Mouse (Mus musculus) ES-Bruce4 (cell line): Measurements from ENCODE around the gene Cpvl.

Source experiments
- CTCF ChIP-seq: IDR thresholded peaks from one replicate; pipeline ENCODE4 v1.8.1; 2011; ENCODE audit warnings: low read depth, low read length
- POLR2A ChIP-seq: IDR thresholded peaks from one replicate; pipeline ENCODE4 v1.8.1; 2011; ENCODE audit warnings: low read length; ENCODE audit not compliant: insufficient read depth

GRCm38 (mm10) chr6:53974040-53974439 lies 4.4 kb downstream of the Cpvl start:
- TF ChIP-seq CTCF (no peak), POLR2A (no peak)
